Mouse (Mus musculus): ENCODE data around the gene Mien1.

The Mien1 gene

DNA sequence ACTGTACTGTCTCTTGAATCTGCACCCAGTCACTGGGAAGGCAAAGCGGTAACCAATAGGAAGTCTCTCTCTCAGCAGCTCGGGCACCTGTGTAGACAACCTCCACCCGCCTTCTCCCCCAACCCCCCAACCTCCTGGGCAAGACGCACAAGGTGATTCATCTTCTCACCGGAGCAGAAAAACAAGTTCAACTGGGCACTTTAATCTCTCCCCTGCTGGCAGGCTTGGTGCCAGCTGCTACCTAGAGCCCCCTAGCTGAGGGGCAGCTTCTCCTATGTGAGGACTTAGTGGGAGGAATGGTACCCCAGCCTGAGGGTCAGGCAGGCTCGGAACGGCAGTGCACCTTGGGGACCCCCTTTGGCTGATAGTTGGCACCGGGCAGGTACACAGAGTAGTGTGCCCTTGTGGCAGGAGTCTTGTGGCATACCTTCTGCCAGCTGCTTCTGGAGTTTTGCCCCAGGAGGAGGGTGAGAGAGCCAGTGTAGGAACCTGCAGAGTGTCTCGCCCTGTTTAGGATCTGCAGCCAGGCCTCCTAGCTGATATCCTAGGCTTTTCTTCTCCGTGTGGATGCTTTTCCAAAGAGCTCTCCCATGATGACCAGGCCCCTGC, 19.7 kb downstream of the Mien1 start:
- no peak for DNase-seq

DNA sequence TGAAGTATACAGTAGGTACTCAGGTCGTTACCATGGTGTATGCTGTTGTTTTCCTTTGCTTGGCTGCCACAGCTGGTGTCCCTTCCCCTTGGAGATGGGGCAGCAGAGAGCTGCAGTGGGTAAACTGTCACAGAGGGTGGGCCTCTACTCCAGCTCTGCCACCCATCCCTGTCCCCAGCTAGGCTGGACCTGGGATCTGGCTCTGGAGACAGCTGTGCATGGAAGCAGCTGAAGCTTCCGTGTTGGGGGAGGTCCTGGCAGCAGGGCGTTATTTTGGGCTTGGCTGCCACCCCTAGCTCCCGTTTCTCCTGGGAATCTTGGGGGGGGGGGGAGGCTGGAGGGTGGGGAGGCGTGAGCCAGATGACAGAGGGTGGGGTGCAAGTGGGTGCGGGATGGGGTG, 20.5 kb downstream of the Mien1 start:
- DNase-seq = no peak

DNA sequence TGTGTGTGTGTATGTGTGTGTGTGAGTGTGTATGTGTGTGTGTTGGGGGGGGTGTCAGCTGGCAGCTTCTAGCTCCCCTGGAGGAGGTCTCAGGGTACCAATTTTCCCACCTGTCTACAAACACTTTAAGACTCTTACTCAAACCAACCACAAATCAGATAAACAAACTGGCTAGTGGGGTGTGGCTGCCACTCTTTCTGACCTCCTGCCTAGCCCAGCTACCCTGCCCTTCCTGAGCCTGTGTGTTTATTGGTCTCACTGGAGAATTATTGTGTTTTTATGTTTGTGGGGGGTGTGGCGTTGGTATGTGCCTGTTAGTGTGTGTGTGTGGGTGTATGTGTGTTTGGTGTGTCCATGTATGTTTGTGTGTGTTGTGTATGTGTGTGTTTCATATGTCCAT, 21.7 kb downstream of the Mien1 start:
- no peak for DNase-seq

DNA sequence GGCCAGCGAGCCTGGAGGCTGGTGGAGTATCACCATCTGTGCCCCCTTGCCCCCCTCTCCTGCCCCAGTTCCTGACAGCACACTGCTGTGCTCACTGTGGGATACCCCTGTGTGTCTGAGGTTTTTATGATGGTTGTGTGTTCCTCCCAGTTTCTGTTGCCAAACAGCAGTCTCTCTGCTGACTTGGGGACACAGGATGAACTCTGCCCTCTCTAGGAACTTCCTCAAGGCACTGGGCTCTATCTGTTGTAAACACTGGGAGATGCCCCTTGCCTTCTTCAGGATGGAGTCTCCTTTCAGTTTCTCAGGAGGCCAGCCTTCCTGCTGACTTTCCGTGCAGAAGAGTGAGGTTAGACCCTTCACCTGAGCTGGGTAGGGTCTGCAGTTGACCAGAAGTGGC, 24.6 kb downstream of the Mien1 start:
- DNase-seq = no peak

DNA sequence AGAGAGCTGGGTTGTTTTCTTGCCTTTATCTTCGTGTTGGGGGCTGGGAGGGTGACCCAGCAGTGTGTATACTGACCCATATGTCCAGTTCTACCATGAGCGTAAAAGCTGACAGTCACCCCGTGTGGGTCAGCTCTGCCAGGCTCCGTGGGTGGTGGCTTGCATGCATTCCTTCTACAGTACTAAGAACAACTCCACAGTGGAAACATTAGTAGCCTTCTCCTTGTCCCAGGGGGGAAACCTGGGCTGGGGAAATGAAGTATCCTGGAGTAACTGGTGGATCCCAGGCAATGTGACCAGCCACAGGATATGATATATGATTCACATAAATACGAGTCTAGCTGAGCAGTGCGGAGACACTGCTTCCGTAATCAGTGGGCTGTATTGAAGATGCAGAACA, 25.1 kb downstream of the Mien1 start:
- no peak for DNase-seq

DNA sequence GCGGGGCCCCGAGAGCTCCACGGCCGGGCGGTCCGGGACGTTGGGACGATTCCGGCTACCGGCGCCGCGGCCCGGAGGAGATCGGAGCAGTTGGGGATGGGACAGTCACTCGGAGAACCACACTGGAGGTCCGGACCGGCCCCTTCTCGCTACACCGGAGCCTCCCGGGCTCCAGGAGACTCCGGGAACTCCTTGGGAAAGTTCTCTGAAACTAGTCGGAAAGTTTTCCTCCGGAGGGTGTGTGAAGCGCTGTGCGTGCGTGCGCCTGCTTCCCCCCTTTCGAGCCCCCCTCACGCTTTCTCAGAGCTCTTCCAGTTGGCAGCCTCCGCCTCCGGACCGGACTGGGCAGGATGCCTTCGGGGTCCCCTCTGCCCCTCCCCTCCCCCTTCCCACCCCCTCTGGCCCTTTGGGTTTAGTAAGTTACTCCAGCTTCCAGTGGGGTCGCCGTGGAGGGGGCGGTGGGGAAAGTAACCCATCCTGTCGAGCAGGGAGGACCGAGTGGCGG, 25.9 kb downstream of the Mien1 start:
- no peak for DNase-seq

DNA sequence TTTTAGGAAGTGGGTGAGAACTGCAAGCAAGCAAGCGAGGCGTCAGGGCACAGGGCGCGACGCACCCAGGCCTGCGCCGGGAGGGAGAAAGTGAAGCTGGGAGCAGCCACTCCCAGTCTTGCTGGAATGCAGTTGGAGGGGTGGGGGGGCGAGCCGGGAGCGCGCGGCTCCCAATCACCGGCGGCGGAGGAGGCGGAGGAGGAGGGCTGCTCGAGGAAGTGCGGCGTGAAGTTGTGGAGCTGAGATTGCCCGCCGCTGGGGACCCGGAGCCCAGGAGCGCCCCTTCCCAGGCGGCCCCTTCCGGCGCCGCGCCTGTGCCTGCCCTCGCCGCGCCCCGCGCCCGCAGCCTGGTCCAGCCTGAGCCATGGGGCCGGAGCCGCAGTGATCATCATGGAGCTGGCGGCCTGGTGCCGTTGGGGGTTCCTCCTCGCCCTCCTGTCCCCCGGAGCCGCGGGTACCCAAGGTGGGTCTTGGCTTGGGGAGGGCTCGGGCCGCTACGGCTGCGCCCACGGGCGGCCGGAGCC, 26.5 kb downstream of the Mien1 start, which contains the start of gene Erbb2:
TSS of gene Erbb2 (plus strand) at position 198 of the 524 bp plus-strand sequence.
- DNase-seq = no peak

DNA sequence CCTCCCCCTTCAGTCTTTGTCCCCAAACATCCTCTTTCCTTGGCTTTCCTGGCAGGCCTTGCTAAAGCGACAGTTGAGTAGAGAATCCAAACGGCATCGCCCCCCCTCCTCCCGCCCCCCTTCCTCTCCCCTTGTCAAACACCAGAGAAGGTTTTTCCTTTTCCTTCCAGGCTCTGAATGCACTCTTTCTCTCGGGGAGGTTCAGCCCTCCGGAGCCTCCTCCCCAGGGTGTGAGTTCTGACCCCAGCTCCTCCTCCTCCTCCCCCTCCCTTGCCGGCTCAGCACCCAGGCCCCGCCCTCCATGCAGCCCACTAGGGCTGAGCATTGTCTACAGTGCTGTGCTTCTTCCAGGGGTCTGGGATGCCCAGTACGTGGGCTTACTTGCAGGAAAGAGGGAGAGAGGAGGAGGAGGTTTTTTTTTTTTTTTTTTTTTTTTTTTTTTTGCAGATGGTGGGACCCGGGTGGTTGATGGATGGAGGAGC, 29.4 kb downstream of the Mien1 start:
- DNase-seq = no peak

DNA sequence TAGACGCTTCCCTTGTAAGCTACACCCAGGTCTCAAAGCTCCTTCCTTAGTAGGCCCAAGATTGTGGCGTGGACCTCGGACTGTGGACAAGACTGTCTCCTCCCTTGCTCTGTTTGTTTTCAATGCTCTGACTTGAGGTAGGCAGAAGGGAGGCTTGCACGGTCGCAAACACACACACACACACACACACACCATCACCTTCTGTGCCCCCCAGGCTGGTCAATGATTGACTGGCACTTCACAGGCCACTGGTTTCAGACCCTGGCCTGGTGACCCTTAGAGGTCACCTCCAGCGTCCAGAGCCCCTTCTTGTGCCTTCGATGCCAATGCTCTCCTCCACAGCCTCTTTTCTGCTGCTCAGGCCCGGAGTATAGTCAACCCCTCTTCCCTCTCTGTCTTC, 29.9 kb downstream of the Mien1 start:
- DNase-seq = no peak

DNA sequence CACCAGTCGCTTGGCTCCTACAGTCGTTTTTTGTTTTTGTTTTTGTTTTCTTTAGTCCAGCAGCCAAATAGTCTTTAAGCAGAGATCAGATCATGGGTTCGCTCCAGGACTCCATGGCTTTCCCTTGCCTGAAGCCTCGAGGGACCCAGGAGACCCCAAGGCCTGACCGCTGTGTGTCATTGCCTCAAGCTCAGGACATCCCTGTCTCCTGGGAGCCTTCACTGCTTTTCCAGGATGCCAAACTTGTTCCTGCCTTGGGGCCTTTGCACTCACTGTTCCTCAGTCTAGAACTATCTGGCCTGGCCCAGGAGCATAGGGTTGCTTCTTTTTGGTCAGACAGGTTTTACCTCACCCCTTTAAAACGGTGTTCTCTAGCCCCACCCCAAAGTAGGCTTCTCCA, 32.2 kb downstream of the Mien1 start:
- no peak for DNase-seq

DNA sequence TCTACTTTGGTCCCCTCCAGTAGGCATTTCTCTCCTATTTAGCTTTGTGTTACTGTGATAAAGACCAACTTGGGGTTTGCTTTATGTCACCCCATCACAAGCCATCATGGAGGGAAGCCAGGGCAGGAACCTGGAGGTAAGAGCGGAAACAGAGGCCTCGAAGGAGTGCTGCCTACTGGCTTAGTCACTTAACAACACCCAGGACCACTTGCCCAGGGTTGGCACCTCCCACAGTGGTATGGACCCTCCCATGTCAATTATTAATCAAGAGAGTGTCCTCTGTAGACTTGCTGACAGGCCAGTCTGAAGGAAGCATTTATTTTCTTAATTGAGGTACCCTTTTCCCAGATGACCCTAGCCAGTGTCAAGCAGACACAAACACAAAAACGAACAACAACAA, 38.0 kb downstream of the Mien1 start:
- DNase-seq = no peak

DNA sequence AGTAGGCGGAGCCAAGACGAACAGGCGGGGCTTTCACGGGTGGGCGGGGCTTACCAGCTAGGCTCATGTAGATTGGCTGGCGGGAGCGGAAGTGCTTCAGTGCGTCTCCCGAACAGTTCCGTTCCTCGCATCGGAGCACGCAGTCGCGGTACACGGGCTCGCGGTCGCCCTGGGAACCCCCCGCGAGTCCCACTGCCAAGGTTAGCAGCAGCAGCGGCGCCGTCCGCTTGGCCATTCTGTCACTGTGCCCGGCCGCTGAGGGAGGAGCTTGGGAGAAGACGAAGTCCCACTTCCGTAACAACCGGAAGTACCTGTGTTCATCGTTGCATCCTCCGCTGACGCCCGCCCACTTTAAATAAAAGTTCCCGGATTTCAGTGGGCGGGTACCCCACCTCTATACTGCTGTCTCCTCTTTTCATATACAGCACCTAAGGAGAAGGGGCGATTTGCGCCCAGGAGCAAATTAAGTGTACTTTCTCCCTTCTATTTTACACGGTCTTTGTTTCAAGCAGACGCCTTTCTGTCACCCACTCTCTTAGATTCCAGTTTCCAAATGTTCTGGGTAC, 38.5 kb downstream of the Mien1 start, which contains the start of gene Pgap3:
TSS of gene Pgap3 (minus strand) at position 330 of the 566 bp plus-strand sequence.
- DNase-seq = peak; percentile 80 to 86

DNA sequence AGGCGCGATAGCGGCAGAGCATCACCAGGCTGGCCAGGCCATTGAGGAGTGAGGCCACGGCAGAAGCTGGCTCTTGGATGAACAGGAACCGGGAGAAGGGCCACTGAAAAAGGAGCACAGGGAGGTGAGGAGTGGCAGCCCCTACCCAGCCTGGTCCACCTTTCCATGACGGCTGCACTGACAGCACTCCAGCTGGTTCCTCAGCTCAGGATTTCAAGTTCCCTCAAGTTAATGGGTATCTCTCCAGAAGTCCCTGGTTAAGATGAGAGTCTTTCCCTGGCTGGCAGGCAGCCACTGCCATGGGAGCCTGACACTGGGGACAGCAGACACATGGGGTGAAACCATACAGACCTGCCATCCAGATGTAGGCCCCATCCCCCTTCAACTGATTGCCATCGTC, 40.8 kb downstream of the Mien1 start:
- DNase-seq = no peak

DNA sequence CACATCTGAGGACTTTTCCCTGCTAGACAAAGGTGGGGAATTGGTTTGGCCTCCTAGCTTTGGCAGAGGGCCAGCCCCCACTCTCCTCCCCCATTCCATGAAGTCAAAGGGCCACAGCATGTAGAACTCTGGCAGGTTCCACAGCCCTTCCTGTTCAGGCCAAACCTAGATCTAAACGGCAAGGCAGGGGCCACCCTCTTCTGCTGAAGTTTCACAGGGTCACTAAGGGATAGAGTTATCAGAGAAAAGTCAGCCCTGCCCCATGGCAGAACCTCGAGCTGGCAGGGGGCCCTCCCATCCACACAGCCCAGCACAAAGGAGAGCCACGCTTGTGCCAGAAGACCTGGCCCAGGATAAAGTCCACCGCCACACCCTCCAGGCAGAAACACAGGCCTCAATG, 43.8 kb downstream of the Mien1 start:
- DNase-seq = no peak

DNA sequence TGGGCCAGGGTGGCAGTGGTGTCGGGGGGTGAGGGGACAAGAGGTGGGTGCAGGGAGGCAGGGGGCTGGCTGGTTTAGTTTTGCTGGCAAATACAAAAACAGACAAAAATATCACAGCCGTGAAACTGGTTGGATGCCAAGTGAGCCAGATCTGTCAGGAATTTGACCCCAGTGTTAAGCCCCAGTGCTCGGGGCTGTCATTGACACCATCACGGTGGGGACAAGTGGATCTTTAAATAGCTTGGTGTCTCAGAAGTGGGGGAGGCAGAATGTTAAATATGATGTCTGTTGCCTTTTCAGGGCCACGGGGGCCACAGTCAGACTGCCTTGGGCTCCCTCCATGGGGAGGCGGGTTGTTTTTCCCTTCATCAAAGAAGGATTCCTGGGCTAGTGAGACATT, 44.5 kb downstream of the Mien1 start:
- no peak for DNase-seq

DNA sequence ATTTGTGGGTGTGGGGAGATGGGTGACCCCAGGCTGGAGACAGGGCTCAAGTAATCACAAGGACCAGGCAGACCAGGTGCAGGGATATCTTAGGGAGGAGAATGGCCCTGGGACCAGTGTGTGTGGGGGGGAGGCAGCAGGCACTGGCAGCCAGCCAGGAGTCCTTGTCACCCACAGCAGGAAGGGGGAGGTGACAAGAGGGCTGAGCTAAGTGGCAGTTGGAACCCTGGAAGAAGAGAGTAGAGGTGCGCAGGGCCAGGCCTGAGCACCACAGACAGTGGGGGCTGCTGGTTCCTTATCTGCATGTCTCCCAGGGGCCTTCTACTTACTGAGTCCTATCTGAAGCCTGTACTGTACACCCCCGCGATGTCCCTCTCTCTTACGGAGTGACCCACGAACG, 45.5 kb downstream of the Mien1 start:
- no peak for DNase-seq

DNA sequence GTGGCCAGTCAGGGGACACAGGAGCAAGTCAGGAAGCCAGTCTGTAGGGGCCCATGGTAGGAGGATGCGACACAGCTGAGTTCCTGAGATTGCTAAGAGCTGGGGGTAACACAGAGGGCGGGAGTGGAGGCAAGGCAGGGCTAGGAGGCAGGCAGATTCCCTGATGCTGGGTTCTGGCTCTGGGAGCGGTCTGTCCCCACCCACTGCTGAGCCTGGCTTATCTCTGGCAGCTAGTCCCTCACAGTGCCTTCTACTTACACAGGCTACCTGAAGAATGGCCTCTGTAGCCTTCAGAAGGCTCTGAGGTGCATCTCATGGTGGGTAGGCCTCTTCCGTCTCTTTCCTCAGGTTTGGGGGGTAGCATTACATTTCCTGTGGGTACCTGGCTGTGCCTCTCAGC, 46.1 kb downstream of the Mien1 start:
- no peak for DNase-seq

DNA sequence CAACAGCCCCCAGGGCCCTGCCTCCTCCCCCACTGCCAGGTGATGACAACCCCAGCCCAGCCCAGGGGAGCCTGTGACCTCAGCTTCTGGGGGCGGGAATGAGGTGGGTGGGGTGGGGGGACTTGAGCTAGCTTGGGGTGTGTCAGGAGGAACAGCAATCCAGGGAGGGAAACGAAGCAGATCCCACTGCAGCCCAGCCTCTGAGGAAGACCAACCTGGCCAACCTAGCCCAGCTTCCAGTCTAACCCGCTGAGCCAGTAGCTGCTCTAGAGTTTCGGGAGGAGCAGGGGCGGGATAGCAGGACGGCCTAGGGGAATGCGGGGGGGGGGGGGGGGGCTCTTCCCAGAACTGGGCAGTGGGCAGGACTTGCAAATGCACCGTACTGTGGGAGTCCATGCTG, 46.8 kb downstream of the Mien1 start:
- DNase-seq = no peak

DNA sequence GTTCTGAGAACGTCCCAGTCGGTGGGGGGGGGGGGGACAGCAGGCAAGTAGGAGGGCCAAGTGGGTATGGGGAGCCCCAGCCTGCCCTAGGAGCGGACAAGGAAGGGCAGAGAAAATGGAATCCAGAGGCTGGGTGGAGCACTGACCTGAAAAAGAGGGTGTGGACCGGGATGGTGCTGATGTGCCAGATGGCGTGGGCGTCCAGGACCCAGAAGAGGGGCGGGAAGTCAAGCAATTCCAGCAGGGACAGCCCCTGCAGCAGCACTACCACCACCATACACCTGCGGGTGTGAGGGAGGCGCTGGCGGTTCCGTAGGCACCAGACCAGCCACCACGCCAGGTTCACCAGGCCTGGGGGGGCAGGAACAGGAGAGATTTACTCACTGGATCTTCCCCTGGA, 48.6 kb downstream of the Mien1 start:
- DNase-seq = no peak

DNA sequence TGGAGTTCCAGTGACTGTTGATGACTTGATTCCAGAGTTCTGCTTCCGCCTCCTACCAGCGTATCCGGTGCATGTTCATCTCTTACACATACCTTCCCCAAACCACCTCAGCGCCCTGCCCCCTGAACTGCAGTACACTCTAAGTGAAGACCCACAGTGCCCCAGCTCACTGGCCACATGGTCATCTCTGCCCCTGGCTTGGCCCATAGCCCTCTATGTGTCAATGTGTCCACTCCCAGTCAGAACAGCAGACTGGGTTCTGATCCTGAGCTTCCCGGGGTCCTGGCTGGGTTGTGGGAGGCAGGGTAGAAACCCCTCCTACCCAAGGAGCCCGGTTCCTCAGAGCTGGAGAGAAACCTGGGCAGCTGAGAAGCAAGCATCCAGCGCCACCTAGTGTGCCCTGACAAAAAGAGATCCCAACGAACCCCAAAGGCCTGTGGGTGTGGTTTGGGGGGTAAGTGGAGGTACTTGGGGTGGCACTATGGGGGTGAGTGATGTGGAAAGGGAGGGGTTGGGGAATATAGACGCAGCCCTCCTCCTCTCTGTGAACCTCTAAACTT, 49.5 kb downstream of the Mien1 start:
- DNase-seq = peak; percentile 66 to 71

DNA sequence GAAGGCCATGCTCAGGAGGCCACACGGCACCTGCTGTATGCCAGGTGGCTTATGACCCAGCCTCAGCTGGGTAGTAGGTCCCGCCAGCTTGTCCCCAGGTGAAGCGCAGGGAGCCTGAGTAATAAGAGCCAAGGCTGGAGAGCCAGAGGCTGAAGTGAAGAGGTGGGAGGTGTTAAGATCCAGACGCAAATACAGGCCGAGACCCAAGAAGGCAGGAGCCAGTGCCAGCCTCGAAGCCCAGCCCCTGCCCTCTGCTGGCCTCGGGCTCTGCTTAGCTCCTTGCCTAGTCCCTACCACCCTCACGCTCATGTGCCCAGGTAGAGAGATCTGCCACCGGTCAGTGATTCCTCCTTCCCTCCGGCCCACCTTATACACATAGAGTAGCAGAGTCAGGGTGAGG, 50.5 kb downstream of the Mien1 start:
- DNase-seq = no peak

Measured in cerebellum, adult 18-20 months (tissue).